In genomic region chr4:66828163-66828668, GRCm38 (mm10) we compare ENCODE assay signal across 10 mouse cellular contexts. TPM values are rescaled to one million over a fixed set of nuclear protein-coding genes. Genes with fewer than 3 reads are reported as not detected.
A peak's percentile ranks its signal among the peaks of the same experiment; 100 is the strongest.
DNase-seq lines count a peak whose midpoint lies in the region; ATAC-seq and TF ChIP-seq lines count a peak whose summit lies in the region.
"Had no signal": no experiment of that assay in that cellular context is flagged by ENCODE, and none has a peak within 500 bp of the region (broad histone marks: within the 10 kb centered on the region; RNA-seq: fewer than 3 reads in every experiment).

No protein-coding gene starts in this region.

- no peaks in the 10 kb centered on the region for H3K9me3 ChIP-seq in heart, embryonic 16.5 days (replicated peaks; ENCODE audit: control insufficient read depth, low read length)
- H3K9me3 ChIP-seq in liver, postnatal 0 days (ENCODE audit: low read length): no peaks in the 10 kb centered on the region

- no peak for TF ChIP-seq CTCF in left cerebral cortex, adult 2 months (IDR thresholded peaks at IDR 0.05)
- TF ChIP-seq CTCF in bone marrow macrophage, adult 2 months (IDR thresholded peaks at IDR 0.05; ENCODE audit: low read depth, low read length): no peak
- no peak for TF ChIP-seq CTCF in liver, postnatal 0 days (IDR thresholded peaks at IDR 0.05; ENCODE audit: low read depth)

- 52% methylated on average over 6 of the region's 6 CpGs for WGBS in heart, embryonic 16.5 days
- WGBS in liver, postnatal 0 days (ENCODE audit: insufficient replicate concordance): 45% methylated on average over 6 of the region's 6 CpGs

- no peaks in the 10 kb centered on the region for H3K27me3 ChIP-seq in heart, embryonic 16.5 days (ENCODE audit: control insufficient read depth, insufficient read depth, low read length)
- no peaks in the 10 kb centered on the region for H3K27me3 ChIP-seq in liver, postnatal 0 days (ENCODE audit: insufficient read depth, low read length)

- no peak for ATAC-seq in heart, embryonic 16.5 days (replicated peaks; ENCODE audit: extremely low read depth, insufficient read depth, low FRiP score)
- no peak for ATAC-seq in liver, postnatal 0 days

- peak overlapping the region; percentile 60 for H3K9ac ChIP-seq in heart, embryonic 16.5 days (ENCODE audit: low read length)
- peak overlapping the region; percentile 46; the same call in 1 of the 2 replicates for H3K9ac ChIP-seq in liver, postnatal 0 days (replicated peaks)

- TF ChIP-seq EP300 in liver, postnatal 0 days (IDR thresholded peaks at IDR 0.05; ENCODE audit: low read depth): no peak

- H3K36me3 ChIP-seq in heart, embryonic 16.5 days (ENCODE audit: control insufficient read depth, insufficient read depth): no peaks in the 10 kb centered on the region
- no peaks in the 10 kb centered on the region for H3K36me3 ChIP-seq in liver, postnatal 0 days (replicated peaks; ENCODE audit: insufficient read depth, low read length)

- DNase-seq in left cerebral cortex, adult 2 months (ENCODE audit: extremely low spot score in 1 of 2, low spot score in 2 of 2): no peak
- no peak for DNase-seq in left cerebral cortex, postnatal 36 days (ENCODE audit: low spot score in 2 of 2)
- no peak for DNase-seq in liver, postnatal 0 days
- DNase-seq in embryo, embryonic 10.5 days (ENCODE audit: low spot score): no peak
- DNase-seq in spleen, postnatal 4 days (ENCODE audit: low spot score in 2 of 2): no peak
- DNase-seq in cerebellum, postnatal 4 days (ENCODE audit: low spot score in 2 of 2): no peak
- DNase-seq: cerebellum, postnatal 10 days; lung, postnatal 14 days had no signal

- peak overlapping the region; percentile 39 for H3K4me3 ChIP-seq in left cerebral cortex, adult 2 months
- H3K4me3 ChIP-seq in bone marrow macrophage, adult 2 months (ENCODE audit: insufficient read depth, low read length): peak overlapping the region; percentile 79
- peak overlapping the region; percentile 53 for H3K4me3 ChIP-seq in heart, embryonic 16.5 days (ENCODE audit: low read length)
- peak overlapping the region; percentile 42 for H3K4me3 ChIP-seq in liver, postnatal 0 days (ENCODE audit: low read depth, low read length)

- H3K4me1 ChIP-seq in bone marrow macrophage, adult 2 months (ENCODE audit: control insufficient read depth, insufficient read depth, low read length): peaks cover 15% of the 10 kb centered on the region
- peaks cover 5% of the 10 kb centered on the region for H3K4me1 ChIP-seq in heart, embryonic 16.5 days (ENCODE audit: control insufficient read depth, insufficient read depth, low read length)
- no peaks in the 10 kb centered on the region for H3K4me1 ChIP-seq in liver, postnatal 0 days (ENCODE audit: insufficient read depth)

- peak overlapping the region; percentile 41; the same call in 1 of the 2 replicates for H3K27ac ChIP-seq in left cerebral cortex, adult 2 months
- H3K27ac ChIP-seq in bone marrow macrophage, adult 2 months (ENCODE audit: insufficient read depth, low read depth, low read length): peak overlapping the region; percentile 97
- peak overlapping the region; percentile 85 for H3K27ac ChIP-seq in heart, embryonic 16.5 days (ENCODE audit: low read length)
- peak overlapping the region; percentile 85 for H3K27ac ChIP-seq in liver, postnatal 0 days (ENCODE audit: low read depth)

- peak overlapping the region; percentile 64 for H3K4me2 ChIP-seq in heart, embryonic 16.5 days (ENCODE audit: low read depth, low read length)
- H3K4me2 ChIP-seq in liver, postnatal 0 days (ENCODE audit: low read depth, low read length): peak overlapping the region; percentile 59

- intact Hi-C loops in left cerebral cortex, adult 2 months (cut with DNase I): no loop called here
- intact Hi-C loops in left cerebral cortex, postnatal 36 days (cut with DNase I): no loop called here

- no peak for TF ChIP-seq POLR2A in bone marrow macrophage, adult 2 months (IDR thresholded peaks at IDR 0.05; ENCODE audit: borderline replicate concordance, low read depth, low read length)

RNA-seq across cellular contexts. Expression of gene Tlr4, which starts 0.8 kb away (rescaled TPM):
- total RNA-seq in left cerebral cortex, adult 2 months (2021): 1 to 10 TPM; 2.3 to 4.1 TPM
- 1 to 10 TPM; 2.1 to 2.4 TPM for total RNA-seq in left cerebral cortex, postnatal 36 days (2021)
- 39.9 and 43.4 TPM in 2 replicates for polyA plus RNA-seq in bone marrow macrophage, adult 2 months (2012; ENCODE audit: insufficient read depth, insufficient read length, missing spikeins)
- polyA plus RNA-seq in heart, embryonic 16.5 days (2015; fragmentation: Nextera tagmentation; extraction: Ambion mirVana): 2.7 and 2.9 TPM in 2 replicates
- 2.0 and 2.3 TPM in 2 replicates for polyA plus RNA-seq in liver, postnatal 0 days (2015; fragmentation: Nextera tagmentation; extraction: Ambion mirVana)

Comparison
In these comparisons a context has a peak if more than half of its experiments do, and no peak if none do; other contexts are left out.
1. H3K27ac ChIP-seq: peak in every context shown above with its lines; median percentile 97 in bone marrow macrophage, adult 2 months; 85 in heart, embryonic 16.5 days; 85 in liver, postnatal 0 days; 41 in left cerebral cortex, adult 2 months.
2. RNA of gene Tlr4, which starts 0.8 kb away (polyA plus RNA-seq): 39.9 to 43.4 TPM in bone marrow macrophage, adult 2 months; 2.7 to 2.9 TPM in heart, embryonic 16.5 days and 2.0 to 2.3 TPM in liver, postnatal 0 days; every median in the first group is over 10 times any median in the second.
3. Peak in every context shown above with its lines, with median percentiles within 50 percentile points of each other: H3K4me3 ChIP-seq.